Mouse (Mus musculus) heart, adult 2 months (tissue): Measurements from ENCODE around the gene Lmntd1. TPM values are rescaled to one million over a fixed set of nuclear protein-coding genes. Genes with fewer than 3 reads are reported as not detected.

Experiments used
- DNase-seq, 2 experiments: peaks; one replicate each; pipeline ENCODE4 v3.0.0; 2021
- H3K27ac ChIP-seq: fragments of 200-600 bp; 2 replicates; pipeline ENCODE4 v1.8.1; 2022
- H3K27me3 ChIP-seq: fragments of 200-500 bp; 2 replicates; pipeline ENCODE4 v1.6.1; 2012; ENCODE audit warnings: mild to moderate bottlenecking, low read length, inconsistent platforms, mixed read lengths; ENCODE audit not compliant: control insufficient read depth, insufficient read depth
- H3K36me3 ChIP-seq: fragments of 200-500 bp; 2 replicates; pipeline ENCODE4 v1.6.1; 2012; ENCODE audit warnings: low read length, inconsistent platforms; ENCODE audit not compliant: control insufficient read depth, insufficient read depth
- H3K4me1 ChIP-seq: fragments of 200-500 bp; 2 replicates; pipeline ENCODE4 v1.6.1; 2011; ENCODE audit warnings: low read length; ENCODE audit not compliant: control insufficient read depth, insufficient read depth
- H3K4me3 ChIP-seq: fragments of 200-600 bp; 2 replicates; pipeline ENCODE4 v1.8.1; 2022
- H3K79me2 ChIP-seq: fragments of 200-500 bp; replicated peaks from 2 replicates; pipeline ENCODE4 v1.6.1; 2012; ENCODE audit warnings: mild to moderate bottlenecking, inconsistent platforms, low read length, moderate library complexity, mixed read lengths; ENCODE audit not compliant: control insufficient read depth, insufficient read depth
- H3K9ac ChIP-seq: fragments of 200-500 bp; 2 replicates; pipeline ENCODE4 v1.6.1; 2012; ENCODE audit warnings: low read depth, mild to moderate bottlenecking, control low read depth, inconsistent platforms, low read length, mixed read lengths
- CTCF ChIP-seq: fragments of 200-600 bp; IDR thresholded peaks from 2 replicates; pipeline ENCODE4 v1.8.1; 2022; ENCODE audit warnings: antibody characterized with exemption, mild to moderate bottlenecking, moderate library complexity
- EP300 ChIP-seq: fragments of 200-500 bp; IDR thresholded peaks from 2 replicates; pipeline ENCODE4 v1.6.1; 2011; ENCODE audit warnings: low read depth, low read length, control low read depth; ENCODE audit not compliant: insufficient read depth
- POLR2A ChIP-seq: fragments of 200-500 bp; IDR thresholded peaks from 2 replicates; pipeline ENCODE4 v1.6.1; 2011; ENCODE audit warnings: mild to moderate bottlenecking, low read depth, low read length, control low read depth; ENCODE audit not compliant: insufficient read depth
- WGBS: fragments of 180-500 bp; shearing (Covaris S2); methylation state at CpG from one replicate; pipeline ENCODE4 v1.1.7; 2018; 5-methylcytosine and 5-hydroxymethylcytosine counted together
- intact Hi-C: fragments of 180-260 bp; cut with DNase I; formaldehyde crosslinking; loops from one replicate; pipeline ENCODE4 v1.15.1; 2025
- polyA plus RNA-seq: library from polyadenylated mRNA; depleted of rRNA; stranded (reverse); fragments of >200 nt; gene quantifications from 2 replicates; pipeline ENCODE4 v1.2.3, GENCODE M21; 2012
- total RNA-seq, 2 experiments: library from RNA; stranded (reverse); gene quantifications; 2 replicates each; pipeline ENCODE4 v1.2.3; 2021

Lmntd1 gene
- total and polyA plus RNA-seq, 3 experiments, result 2.0 to 6.7 (median 2.2) TPM

DNA sequence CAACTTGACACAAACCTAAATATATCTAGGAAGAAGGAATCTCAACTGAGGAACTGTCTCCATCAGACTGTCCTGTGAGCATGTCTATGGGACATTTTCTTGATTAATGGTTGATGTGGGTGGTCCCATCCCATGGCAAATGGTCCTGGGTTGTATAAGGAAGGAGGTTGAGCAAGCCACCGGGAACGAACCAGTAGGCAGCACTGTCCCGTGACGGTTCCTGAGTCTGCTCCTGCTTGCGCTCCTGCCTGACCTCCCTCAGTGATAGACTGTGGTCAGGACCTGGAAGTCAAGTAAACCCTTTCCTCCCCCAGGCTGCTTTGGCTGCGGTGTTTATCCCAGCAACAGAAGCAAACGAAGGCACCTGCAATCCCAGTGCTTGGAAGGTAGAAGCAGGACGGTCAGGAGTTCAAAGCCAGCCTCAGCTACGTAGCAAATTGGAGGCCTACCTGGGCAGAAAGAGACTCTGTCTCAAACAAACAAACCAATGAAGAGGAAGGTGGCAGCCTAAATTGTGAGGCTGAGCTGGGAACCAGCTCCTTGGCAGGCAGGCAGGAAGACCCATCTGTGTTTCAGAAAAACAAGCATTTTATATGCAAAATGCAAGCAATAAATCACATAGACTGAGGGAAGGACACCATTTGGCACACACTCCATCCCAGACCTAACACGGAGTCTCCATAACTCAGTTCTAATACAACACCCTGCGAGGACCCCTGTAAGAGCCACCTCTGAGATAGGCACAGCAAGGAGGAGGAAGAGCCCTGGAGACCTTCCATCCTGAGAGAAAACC lies 23.4 kb downstream of the Lmntd1 start:
- TF ChIP-seq CTCF (no peak), EP300 (no peak), POLR2A (no peak)
- Histone ChIP-seq H3K36me3 (no peaks in the 10 kb centered on the region), H3K27me3 (no peaks in the 10 kb centered on the region), H3K27ac (no peak overlapping the region), H3K4me3 (no peak overlapping the region), H3K4me1 (no peaks in the 10 kb centered on the region), H3K9ac (no peak overlapping the region), H3K79me2 (no peaks in the 10 kb centered on the region)
- DNase-seq, result no peak
- intact Hi-C loops, result no loop called here
- WGBS, result 94% methylated on average over 11 of the region's 11 CpGs

DNA sequence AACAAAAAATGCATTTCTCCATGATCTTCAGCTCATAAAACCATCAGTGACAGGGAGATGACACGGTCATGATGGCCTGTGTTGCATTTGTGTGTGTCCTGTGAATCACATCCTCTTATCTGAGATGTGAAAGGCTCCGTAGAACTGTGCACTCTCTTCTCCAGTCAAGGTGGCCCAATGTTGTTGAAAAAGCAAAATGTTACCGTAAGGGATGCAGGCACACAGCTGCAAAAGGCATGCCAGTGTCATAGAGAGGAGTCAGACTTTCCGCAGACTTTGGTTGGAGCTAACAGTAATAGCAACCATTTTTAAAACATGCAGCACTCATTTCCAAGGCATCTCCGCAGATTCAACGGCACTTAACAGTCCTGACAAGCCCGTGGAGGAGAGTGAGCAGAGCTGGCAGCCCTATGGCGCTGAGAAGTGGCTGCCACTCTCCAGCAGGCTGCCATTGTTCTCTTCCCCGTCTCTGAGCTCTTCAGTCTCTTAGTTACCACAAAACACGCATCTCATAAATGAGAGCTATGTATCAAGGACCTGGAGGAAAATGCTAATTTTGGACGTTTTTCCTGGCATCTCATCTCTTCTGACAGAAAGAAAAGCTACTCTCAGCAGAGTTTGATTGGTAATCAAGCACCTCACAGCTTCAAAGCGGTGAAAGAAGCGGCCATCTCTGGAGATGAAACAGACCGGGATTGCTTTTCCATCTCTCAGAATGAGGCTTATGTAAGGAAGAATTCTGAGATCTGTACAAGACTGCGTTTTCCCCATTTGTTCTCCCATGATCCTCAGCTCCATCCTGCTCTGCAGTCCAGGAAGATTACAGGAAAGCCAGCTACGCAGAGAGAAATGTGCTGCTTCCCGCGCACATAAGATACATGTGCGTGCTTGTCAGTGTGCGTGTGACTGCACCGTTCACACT lies 28.8 kb downstream of the Lmntd1 start:
- Histone ChIP-seq H3K27ac (no peak overlapping the region), H3K79me2 (no peaks in the 10 kb centered on the region), H3K27me3 (no peaks in the 10 kb centered on the region), H3K9ac (no peak overlapping the region), H3K36me3 (no peaks in the 10 kb centered on the region), H3K4me1 (0 out of 2 replicates have a peak, but pooled peaks cover 1% of the 10 kb centered on the region), H3K4me3 (no peak overlapping the region)
- no peak for DNase-seq
- TF ChIP-seq POLR2A (no peak), CTCF (no peak), EP300 (no peak)
- 71% methylated on average over 21 of the region's 21 CpGs for WGBS
- intact Hi-C loops, result no loop called here

DNA sequence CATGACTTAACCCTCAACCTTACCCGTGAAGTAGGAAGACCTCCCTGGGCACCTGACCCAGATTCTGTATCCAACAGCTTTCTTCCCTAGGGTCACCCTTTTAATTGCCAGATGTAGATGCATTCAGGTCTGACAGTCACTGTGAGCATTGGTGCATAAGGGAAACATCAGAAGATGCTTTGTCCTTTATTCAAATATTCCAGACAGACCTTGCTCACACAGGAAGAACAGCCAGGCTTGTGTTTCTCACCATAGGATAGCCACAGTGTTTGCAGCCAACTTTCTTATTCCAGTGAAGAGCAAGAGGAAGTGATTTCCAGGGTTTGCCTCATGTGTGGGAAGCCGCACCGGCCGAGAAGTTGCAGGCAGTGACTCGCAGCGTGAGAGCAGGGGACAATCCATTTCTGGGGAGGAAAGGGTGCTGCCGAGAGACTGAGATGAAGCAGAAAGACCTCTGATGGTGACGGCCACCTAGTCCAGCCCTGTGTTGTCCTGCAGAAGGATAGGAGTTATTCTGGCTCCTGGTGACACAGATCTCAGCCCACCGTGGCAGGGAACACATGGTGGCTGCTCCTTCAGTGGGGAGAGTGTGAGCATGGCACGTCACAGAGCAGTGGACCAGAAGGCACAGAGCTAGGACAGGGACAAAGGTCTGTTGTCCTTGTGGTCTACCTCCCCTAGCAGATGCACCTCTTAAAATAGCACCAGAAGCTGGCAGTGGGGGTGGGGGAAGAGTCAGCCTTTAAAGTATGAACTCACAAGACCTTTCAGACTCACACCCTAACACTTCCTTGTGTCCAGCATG lies 32.6 kb downstream of the Lmntd1 start:
- Histone ChIP-seq H3K36me3 (no peaks in the 10 kb centered on the region), H3K27ac (no peak overlapping the region), H3K9ac (peak overlapping the region; percentile 23; the same call in 1 of the 2 replicates), H3K4me1 (peaks cover 6% of the 10 kb centered on the region; the same call in 1 of the 2 replicates), H3K4me3 (no peak overlapping the region), H3K27me3 (no peaks in the 10 kb centered on the region), H3K79me2 (no peaks in the 10 kb centered on the region)
- 20% methylated on average over 10 of the region's 10 CpGs for WGBS
- no peak for DNase-seq
- TF ChIP-seq CTCF, result no peak
- no peak for TF ChIP-seq POLR2A
- TF ChIP-seq EP300, result no peak
- intact Hi-C loops, result no loop called here

DNA sequence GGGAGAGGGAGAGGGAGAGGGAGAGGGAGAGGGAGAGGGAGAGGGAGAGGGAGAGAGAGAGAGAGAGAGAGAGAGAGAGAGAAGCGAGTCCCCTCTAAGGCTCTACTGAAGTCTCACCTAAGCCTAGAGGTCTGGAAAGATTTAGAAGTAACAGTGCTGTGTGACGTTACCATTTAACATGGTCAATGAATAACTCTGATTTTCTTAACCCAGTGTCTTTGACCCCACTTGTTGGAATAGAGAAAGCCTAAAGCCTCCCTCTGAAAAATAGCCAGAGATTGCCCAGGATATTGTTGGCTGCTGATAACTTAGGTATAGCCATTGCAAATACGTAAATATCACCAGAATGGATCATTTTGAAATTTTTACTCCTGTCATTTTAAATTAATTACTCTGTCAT lies 34.4 kb downstream of the Lmntd1 start:
- TF ChIP-seq POLR2A (no peak), CTCF (no peak), EP300 (no peak)
- Histone ChIP-seq H3K27ac (no peak overlapping the region), H3K27me3 (no peaks in the 10 kb centered on the region), H3K79me2 (no peaks in the 10 kb centered on the region), H3K9ac (no peak overlapping the region), H3K36me3 (no peaks in the 10 kb centered on the region), H3K4me1 (peaks cover 6% of the 10 kb centered on the region; the same call in 1 of the 2 replicates), H3K4me3 (no peak overlapping the region)
- DNase-seq, result no peak
- 91% methylated on average over 3 of the region's 3 CpGs for WGBS
- intact Hi-C loops, result no loop called here

DNA sequence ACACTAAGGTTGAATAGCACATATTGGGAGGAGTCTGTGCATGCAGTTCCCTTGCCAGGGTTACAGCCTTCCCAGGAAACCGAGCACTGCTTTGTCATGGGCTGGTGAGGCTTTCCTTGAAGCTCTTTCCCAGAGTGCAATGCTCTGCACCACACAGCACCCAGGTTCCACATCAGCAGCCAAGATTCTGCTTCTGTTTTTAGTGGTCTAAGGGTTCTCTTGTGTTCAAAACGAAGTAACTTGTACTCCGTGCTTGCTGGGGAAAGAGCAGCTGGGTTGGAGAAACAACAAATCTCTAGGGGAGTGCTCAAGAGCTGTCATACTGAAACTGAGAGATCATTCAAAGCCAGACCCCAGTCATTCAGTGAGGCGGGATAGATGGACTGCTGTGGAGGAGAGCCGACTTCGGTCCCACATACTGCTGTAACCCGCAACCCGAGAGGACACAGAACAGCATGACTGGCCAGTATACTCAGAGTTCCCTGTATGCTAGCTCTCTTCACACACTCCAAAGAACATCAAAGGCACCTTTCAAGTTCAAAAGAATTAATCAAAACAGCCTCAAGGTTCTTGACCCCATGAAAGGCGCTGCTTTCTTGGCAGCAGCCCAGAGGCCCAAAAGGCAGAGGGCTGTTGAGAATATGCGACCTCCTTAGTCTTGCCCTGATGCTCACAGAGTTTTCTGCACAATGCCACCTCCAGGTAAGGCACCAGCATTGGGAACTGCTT lies 35.5 kb downstream of the Lmntd1 start:
- no peak overlapping the region for H3K4me3 ChIP-seq
- intact Hi-C loops, result no loop called here

More for the DNA sequence above, 35.5 kb downstream of the Lmntd1 start:
- Histone ChIP-seq H3K36me3 (no peaks in the 10 kb centered on the region), H3K27ac (no peak overlapping the region), H3K4me1 (peaks cover 6% of the 10 kb centered on the region; the same call in 1 of the 2 replicates), H3K9ac (no peak overlapping the region), H3K79me2 (no peaks in the 10 kb centered on the region), H3K27me3 (no peaks in the 10 kb centered on the region)
- TF ChIP-seq POLR2A (no peak), EP300 (no peak), CTCF (no peak)
- WGBS, result 48% methylated on average over 10 of the region's 10 CpGs
- no peak for DNase-seq
